Mouse (Mus musculus): Measurements from ENCODE around the gene Cptp. TPM values are rescaled to one million over a fixed set of nuclear protein-coding genes. Genes with fewer than 3 reads are reported as not detected.

The Cptp gene
- polyA plus RNA-seq, 1 experiment: 1.5 TPM

DNA sequence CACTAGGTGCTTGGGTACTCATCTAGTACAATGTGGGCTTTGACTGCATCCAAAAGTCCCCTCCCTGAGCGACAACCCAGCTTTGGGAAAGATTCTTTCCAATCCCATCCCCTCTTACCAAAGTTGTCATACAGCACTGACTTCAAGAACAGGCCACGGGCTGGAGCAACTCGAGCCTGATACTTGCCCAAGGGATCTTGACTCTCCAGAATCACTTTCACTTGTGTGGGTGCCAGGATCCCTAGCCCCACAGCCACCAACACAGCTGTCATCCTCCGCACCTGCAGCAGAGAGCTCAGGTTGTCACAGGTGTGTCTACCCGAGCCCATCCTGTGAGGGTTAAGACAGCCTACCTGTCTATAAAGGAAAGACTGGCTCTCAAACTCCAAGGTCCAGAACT, 20.1 kb upstream of the Cptp start:
- Histone ChIP-seq H3K9me3 (no peaks in the 10 kb centered on the region), H3K4me1 (peaks cover 43% of the 10 kb centered on the region), H3K4me3 (replicated peaks) (no peak overlapping the region), H3K36me3 (replicated peaks; ENCODE audit: low read length) (peaks cover 62% of the 10 kb centered on the region), H3K27me3 (replicated peaks) (no peaks in the 10 kb centered on the region)
- TF ChIP-seq FLI1 (IDR thresholded peaks at IDR 0.05; ENCODE audit: low read length): no peak
- no peak for TF ChIP-seq GATA1 (IDR thresholded peaks at IDR 0.05; ENCODE audit: borderline replicate concordance, low read length)

- H3K9me3 ChIP-seq: no peaks in the 10 kb centered on the region
- H3K4me1 ChIP-seq: peaks cover 43% of the 10 kb centered on the region
- H3K36me3 ChIP-seq (replicated peaks; ENCODE audit: low read length): peaks cover 72% of the 10 kb centered on the region
- H3K4me3 ChIP-seq (replicated peaks): no peak overlapping the region
- no peak for TF ChIP-seq FLI1 (IDR thresholded peaks at IDR 0.05; ENCODE audit: low read length)
- no peak for TF ChIP-seq GATA1 (IDR thresholded peaks at IDR 0.05; ENCODE audit: borderline replicate concordance, low read length)
- no peaks in the 10 kb centered on the region for H3K27me3 ChIP-seq (replicated peaks)
These were observed 18.9 kb upstream of the Cptp start for GRCm38 (mm10) chr4:155888181-155888580.

DNA sequence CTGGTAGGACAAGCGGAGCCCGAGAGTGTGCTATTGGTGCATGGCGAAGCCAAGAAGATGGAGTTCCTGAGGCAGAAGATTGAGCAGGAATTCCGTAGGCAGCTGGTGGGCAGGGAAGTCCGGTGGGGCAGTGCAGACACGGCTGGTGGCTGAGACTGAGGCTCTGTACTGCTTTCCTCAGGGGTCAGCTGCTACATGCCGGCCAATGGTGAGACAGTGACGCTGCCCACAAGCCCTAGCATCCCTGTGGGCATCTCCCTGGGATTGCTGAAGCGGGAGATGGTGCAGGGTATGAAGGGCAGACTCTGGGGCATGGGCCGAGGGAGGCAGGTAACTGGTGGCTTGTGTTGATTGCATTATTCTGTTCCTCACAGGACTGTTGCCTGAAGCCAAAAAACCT, 18.4 kb upstream of the Cptp start:
- no peaks in the 10 kb centered on the region for H3K27me3 ChIP-seq (replicated peaks)
- peaks cover 43% of the 10 kb centered on the region for H3K4me1 ChIP-seq
- TF ChIP-seq GATA1 (IDR thresholded peaks at IDR 0.05; ENCODE audit: borderline replicate concordance, low read length) (no peak), FLI1 (IDR thresholded peaks at IDR 0.05; ENCODE audit: low read length) (no peak)
- no peak overlapping the region for H3K4me3 ChIP-seq (replicated peaks)
- no peaks in the 10 kb centered on the region for H3K9me3 ChIP-seq
- peaks cover 75% of the 10 kb centered on the region for H3K36me3 ChIP-seq (replicated peaks; ENCODE audit: low read length)

DNA sequence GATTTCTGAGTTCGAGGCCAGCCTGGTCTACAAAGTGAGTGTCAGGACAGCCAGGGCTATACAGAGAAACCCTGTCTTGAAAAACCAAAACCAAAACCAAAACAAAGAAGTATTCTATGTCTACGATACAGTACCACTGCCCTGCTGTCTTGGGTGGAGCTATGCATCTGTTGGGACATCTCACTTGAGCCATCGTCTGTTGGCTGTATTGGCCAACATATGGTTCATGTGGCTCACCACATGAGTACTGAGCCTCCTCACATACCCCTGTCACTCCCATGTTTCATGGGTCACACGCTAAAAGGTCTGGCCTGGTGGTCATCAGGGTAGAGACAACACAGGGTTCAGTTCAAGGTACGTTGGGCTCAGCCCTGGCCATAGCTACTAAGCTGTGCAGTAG, 17.1 kb upstream of the Cptp start:
- H3K9me3 ChIP-seq: no peaks in the 10 kb centered on the region
- no peak overlapping the region for H3K4me3 ChIP-seq (replicated peaks)
- no peaks in the 10 kb centered on the region for H3K27me3 ChIP-seq (replicated peaks)
- H3K4me1 ChIP-seq: peaks cover 43% of the 10 kb centered on the region
- TF ChIP-seq GATA1 (IDR thresholded peaks at IDR 0.05; ENCODE audit: borderline replicate concordance, low read length): no peak
- TF ChIP-seq FLI1 (IDR thresholded peaks at IDR 0.05; ENCODE audit: low read length): no peak
- peaks cover 82% of the 10 kb centered on the region for H3K36me3 ChIP-seq (replicated peaks; ENCODE audit: low read length)

DNA sequence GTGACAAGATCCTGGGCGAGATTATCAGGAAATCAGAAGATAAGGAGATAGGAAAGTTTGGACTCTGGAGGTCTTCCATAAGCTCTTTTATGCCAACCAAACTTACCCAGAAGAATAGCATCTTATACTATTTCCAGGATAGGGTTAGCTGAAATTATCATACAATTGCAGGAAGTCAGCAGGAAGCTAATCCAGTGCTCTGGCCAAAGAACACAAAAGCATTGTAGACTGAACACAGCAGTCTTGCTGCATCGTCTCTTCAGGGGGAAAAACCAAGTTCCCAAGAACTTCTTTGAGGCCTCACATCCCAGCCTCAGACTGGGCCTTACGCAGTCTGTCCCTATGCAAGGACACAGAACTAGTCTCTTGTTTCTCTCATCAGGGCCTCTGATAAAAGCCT, 14.3 kb upstream of the Cptp start:
- TF ChIP-seq GATA1 (IDR thresholded peaks at IDR 0.05; ENCODE audit: borderline replicate concordance, low read length): no peak
- TF ChIP-seq FLI1 (IDR thresholded peaks at IDR 0.05; ENCODE audit: low read length): no peak
- H3K4me1 ChIP-seq: peaks cover 22% of the 10 kb centered on the region
- peaks cover 76% of the 10 kb centered on the region for H3K36me3 ChIP-seq (replicated peaks; ENCODE audit: low read length)
- H3K9me3 ChIP-seq: no peaks in the 10 kb centered on the region
- H3K27me3 ChIP-seq (replicated peaks): no peaks in the 10 kb centered on the region
- no peak overlapping the region for H3K4me3 ChIP-seq (replicated peaks)

- peak overlapping the region; percentile 9 for H3K4me3 ChIP-seq (replicated peaks)
- peaks cover 68% of the 10 kb centered on the region for H3K36me3 ChIP-seq (replicated peaks; ENCODE audit: low read length)
- no peaks in the 10 kb centered on the region for H3K9me3 ChIP-seq
- no peaks in the 10 kb centered on the region for H3K27me3 ChIP-seq (replicated peaks)
- no peak for TF ChIP-seq FLI1 (IDR thresholded peaks at IDR 0.05; ENCODE audit: low read length)
- no peak for TF ChIP-seq GATA1 (IDR thresholded peaks at IDR 0.05; ENCODE audit: borderline replicate concordance, low read length)
- H3K4me1 ChIP-seq: peaks cover 47% of the 10 kb centered on the region
These were observed 2.2 kb upstream of the Cptp start for GRCm38 (mm10) chr4:155871404-155871803.

- Histone ChIP-seq H3K27me3 (replicated peaks) (no peaks in the 10 kb centered on the region), H3K36me3 (replicated peaks; ENCODE audit: low read length) (peaks cover 73% of the 10 kb centered on the region), H3K9me3 (no peaks in the 10 kb centered on the region), H3K4me3 (replicated peaks) (peak overlapping the region; percentile 98), H3K4me1 (peaks cover 56% of the 10 kb centered on the region)
- no peak for TF ChIP-seq FLI1 (IDR thresholded peaks at IDR 0.05; ENCODE audit: low read length)
- TF ChIP-seq GATA1 (IDR thresholded peaks at IDR 0.05; ENCODE audit: borderline replicate concordance, low read length): no peak
These were observed 484 bp downstream of the Cptp start for GRCm38 (mm10) chr4:155868614-155869298.

DNA sequence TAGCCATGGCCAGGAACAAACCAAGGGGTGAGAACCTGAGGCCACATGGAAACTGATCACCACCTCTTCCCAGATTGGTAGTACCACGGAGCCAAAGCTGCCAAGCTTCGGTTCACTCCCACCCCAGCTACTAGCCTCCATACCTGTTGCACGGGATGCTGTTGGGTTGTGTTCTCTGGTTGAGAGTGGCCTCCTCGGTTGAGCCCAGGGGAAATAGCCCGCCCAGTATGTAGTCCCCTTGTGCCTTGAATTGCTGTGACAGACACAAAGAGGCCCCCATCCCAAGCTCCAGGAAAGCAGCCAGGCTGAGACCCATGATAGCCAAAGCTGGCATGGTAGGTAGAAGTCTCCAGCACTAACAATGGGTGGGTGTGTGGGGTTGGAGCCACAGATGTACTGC, 6.2 kb downstream of the Cptp start, which contains the start of gene Tas1r3:
Gene Tas1r3, minus strand, starts transcription at position 362 of the 400 bp plus-strand sequence.
- no peaks in the 10 kb centered on the region for H3K27me3 ChIP-seq (replicated peaks)
- peaks cover 99% of the 10 kb centered on the region for H3K36me3 ChIP-seq (replicated peaks; ENCODE audit: low read length)
- no peaks in the 10 kb centered on the region for H3K9me3 ChIP-seq
- H3K4me1 ChIP-seq: peaks cover 24% of the 10 kb centered on the region
- no peak within 1 kb of the TSS for H3K4me3 ChIP-seq (replicated peaks)
- no peak for TF ChIP-seq FLI1 (IDR thresholded peaks at IDR 0.05; ENCODE audit: low read length)
- no peak for TF ChIP-seq GATA1 (IDR thresholded peaks at IDR 0.05; ENCODE audit: borderline replicate concordance, low read length)

DNA sequence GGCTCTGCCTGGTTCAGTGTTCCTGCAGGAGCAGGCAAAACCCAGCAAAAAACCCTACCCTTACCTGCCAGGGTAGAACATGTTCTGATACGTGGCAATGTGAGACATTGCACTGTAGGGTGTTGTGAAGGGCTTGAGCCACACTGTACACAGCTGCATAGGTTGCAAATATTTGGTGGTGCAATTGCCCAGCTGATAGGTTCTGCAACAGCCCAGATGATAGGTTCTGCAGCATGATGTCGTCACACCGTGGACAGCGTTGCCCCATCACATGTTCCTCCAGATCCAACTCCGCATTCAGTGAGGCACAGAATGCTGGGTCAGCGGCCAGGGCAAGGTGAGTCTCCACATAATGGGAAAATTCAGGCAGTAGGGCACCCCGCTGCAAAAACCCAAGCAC, 7.5 kb downstream of the Cptp start:
- no peaks in the 10 kb centered on the region for H3K27me3 ChIP-seq (replicated peaks)
- peaks cover 100% of the 10 kb centered on the region for H3K36me3 ChIP-seq (replicated peaks; ENCODE audit: low read length)
- no peak for TF ChIP-seq GATA1 (IDR thresholded peaks at IDR 0.05; ENCODE audit: borderline replicate concordance, low read length)
- no peak for TF ChIP-seq FLI1 (IDR thresholded peaks at IDR 0.05; ENCODE audit: low read length)
- H3K9me3 ChIP-seq: no peaks in the 10 kb centered on the region
- no peak overlapping the region for H3K4me3 ChIP-seq (replicated peaks)
- H3K4me1 ChIP-seq: peaks cover 13% of the 10 kb centered on the region

- no peak for TF ChIP-seq FLI1 (IDR thresholded peaks at IDR 0.05; ENCODE audit: low read length)
- TF ChIP-seq GATA1 (IDR thresholded peaks at IDR 0.05; ENCODE audit: borderline replicate concordance, low read length): no peak
- H3K4me1 ChIP-seq: peaks cover 10% of the 10 kb centered on the region; the same call in 1 of the 2 replicates
- no peak overlapping the region for H3K4me3 ChIP-seq (replicated peaks)
- no peaks in the 10 kb centered on the region for H3K9me3 ChIP-seq
- no peaks in the 10 kb centered on the region for H3K27me3 ChIP-seq (replicated peaks)
- H3K36me3 ChIP-seq (replicated peaks; ENCODE audit: low read length): peaks cover 100% of the 10 kb centered on the region
These were observed 9.9 kb downstream of the Cptp start for GRCm38 (mm10) chr4:155859318-155859717.
